Mouse (Mus musculus) liver, postnatal 0 days (tissue): ENCODE results near the gene Pbx2. TPM values are rescaled to one million over a fixed set of nuclear protein-coding genes. Genes with fewer than 3 reads are reported as not detected.

Experiments
- ATAC-seq: fragments of 200-750 bp; cut with Nextera tagmentation; 2 replicates; pipeline ENCODE4 v1.8.0; 2017; ENCODE audit warnings: mild to moderate bottlenecking, moderate library complexity
- DNase-seq: peaks from one replicate; pipeline ENCODE4 v3.0.0-alpha.2; 2016
- H3K27ac ChIP-seq: fragments of 300-500 bp; sonication (generic); 2 replicates; pipeline ENCODE4 v1.5.1; 2014; ENCODE audit warnings: antibody characterized with exemption, moderate library complexity, mild to moderate bottlenecking, low read depth
- H3K27me3 ChIP-seq: fragments of 300-500 bp; sonication (generic); 2 replicates; pipeline ENCODE4 v1.6.1; 2014; ENCODE audit warnings: low read length, control low read depth, mixed read lengths; ENCODE audit not compliant: insufficient read depth
- H3K36me3 ChIP-seq: fragments of 300-500 bp; sonication (generic); replicated peaks from 2 replicates; pipeline ENCODE4 v1.6.1; 2014; ENCODE audit warnings: mild to moderate bottlenecking, control low read depth, low read length, moderate library complexity, mixed read lengths; ENCODE audit not compliant: insufficient read depth
- H3K4me1 ChIP-seq: fragments of 300-500 bp; sonication (generic); 2 replicates; pipeline ENCODE4 v1.6.1; 2014; ENCODE audit warnings: antibody characterized with exemption, mild to moderate bottlenecking, control low read depth; ENCODE audit not compliant: insufficient read depth
- H3K4me2 ChIP-seq: fragments of 300-500 bp; sonication (generic); 2 replicates; pipeline ENCODE4 v1.6.1; 2014; ENCODE audit warnings: low read depth, mild to moderate bottlenecking, low read length, moderate library complexity, mixed read lengths
- H3K4me3 ChIP-seq: fragments of 300-500 bp; sonication (generic); 2 replicates; pipeline ENCODE4 v1.5.1; 2014; ENCODE audit warnings: low read depth, low read length
- H3K9ac ChIP-seq: fragments of 300-500 bp; sonication (generic); replicated peaks from 2 replicates; pipeline ENCODE4 v1.6.1; 2014; ENCODE audit warnings: mild to moderate bottlenecking, moderate library complexity
- H3K9me3 ChIP-seq: fragments of 300-500 bp; sonication (generic); 2 replicates; pipeline ENCODE4 v1.6.1; 2016; ENCODE audit warnings: mild to moderate bottlenecking, control low read depth, low read length, mixed read lengths
- CTCF ChIP-seq: sonication (generic); IDR thresholded peaks from 2 replicates; pipeline ENCODE4 v1.5.1; 2016; ENCODE audit warnings: antibody characterized with exemption, low read depth
- EP300 ChIP-seq: IDR thresholded peaks from 2 replicates; pipeline ENCODE4 v1.6.1; 2016; ENCODE audit warnings: antibody characterized with exemption, low read depth, mild to moderate bottlenecking
- WGBS: fragments of 180-500 bp; shearing (Covaris S2); extraction: QIAGEN DNeasy Blood & Tissue Kit; methylation state at CpG from one replicate; pipeline ENCODE4 v1.1.7; 2014; ENCODE audit not compliant: insufficient replicate concordance; 5-methylcytosine and 5-hydroxymethylcytosine counted together
- polyA plus RNA-seq: library from polyadenylated mRNA; unstranded; fragments of >200 nt; fragmentation: Nextera tagmentation; extraction: Ambion mirVana; gene quantifications from 2 replicates; pipeline ENCODE4 v1.2.1, GENCODE M21; 2015

Gene Pbx2
- polyA plus RNA-seq, 1 experiment from 2014 or later, result 3.6 TPM

DNA sequence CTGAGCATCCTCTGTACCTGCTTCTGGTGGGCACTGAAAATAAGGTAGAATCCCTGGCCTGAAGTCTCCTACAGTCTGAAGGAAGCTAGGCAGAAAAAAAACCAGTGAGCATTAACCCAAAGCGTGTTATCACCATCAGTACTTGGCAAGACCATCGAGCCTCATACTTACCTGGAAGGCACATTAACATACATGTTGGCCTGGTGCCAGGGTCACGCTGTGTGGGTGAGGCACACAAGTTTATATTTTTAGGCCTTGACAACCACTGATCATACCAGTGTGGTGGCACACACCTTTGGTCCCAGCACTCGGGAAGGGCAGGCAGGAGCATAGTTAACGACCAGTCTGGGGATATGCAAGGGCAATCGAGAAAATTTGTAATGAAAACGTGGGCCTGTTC lies 16.9 kb downstream of the Pbx2 start:
- Histone ChIP-seq H3K36me3 (peaks cover 32% of the 10 kb centered on the region), H3K4me3 (no peak overlapping the region), H3K4me2 (no peak overlapping the region), H3K27me3 (no peaks in the 10 kb centered on the region), H3K9ac (no peak overlapping the region), H3K27ac (no peak overlapping the region), H3K9me3 (no peaks in the 10 kb centered on the region), H3K4me1 (peaks cover 36% of the 10 kb centered on the region)
- WGBS, result 73% methylated on average over 7 of the region's 7 CpGs
- no peak for TF ChIP-seq EP300
- TF ChIP-seq CTCF, result no peak
- DNase-seq, result no peak
- no peak for ATAC-seq

- Histone ChIP-seq H3K27ac (no peak overlapping the region), H3K27me3 (no peaks in the 10 kb centered on the region), H3K9ac (no peak overlapping the region), H3K4me1 (peaks cover 23% of the 10 kb centered on the region), H3K9me3 (no peaks in the 10 kb centered on the region), H3K36me3 (peaks cover 41% of the 10 kb centered on the region), H3K4me3 (no peak overlapping the region), H3K4me2 (no peak overlapping the region)
- ATAC-seq (no peak), DNase-seq (no peak)
- 90% methylated on average over 8 of the region's 8 CpGs for WGBS
- TF ChIP-seq EP300 (no peak), CTCF (no peak)
Measured at GRCm38 (mm10) chr17:34611050-34611449, 20.0 kb downstream of the Pbx2 start.

- Histone ChIP-seq H3K36me3 (peaks cover 37% of the 10 kb centered on the region), H3K4me2 (no peak overlapping the region), H3K9me3 (no peaks in the 10 kb centered on the region), H3K9ac (no peak overlapping the region), H3K27ac (no peak overlapping the region; the same call in 1 of the 2 replicates), H3K27me3 (no peaks in the 10 kb centered on the region), H3K4me3 (no peak overlapping the region), H3K4me1 (peaks cover 5% of the 10 kb centered on the region)
- TF ChIP-seq EP300 (peak; percentile 83), CTCF (no peak)
- WGBS, result 63% methylated on average over 11 of the region's 11 CpGs
- ATAC-seq (peak; percentile 70), DNase-seq (no peak)
Measured at GRCm38 (mm10) chr17:34613054-34613645, 22.1 kb downstream of the Pbx2 start.

DNA sequence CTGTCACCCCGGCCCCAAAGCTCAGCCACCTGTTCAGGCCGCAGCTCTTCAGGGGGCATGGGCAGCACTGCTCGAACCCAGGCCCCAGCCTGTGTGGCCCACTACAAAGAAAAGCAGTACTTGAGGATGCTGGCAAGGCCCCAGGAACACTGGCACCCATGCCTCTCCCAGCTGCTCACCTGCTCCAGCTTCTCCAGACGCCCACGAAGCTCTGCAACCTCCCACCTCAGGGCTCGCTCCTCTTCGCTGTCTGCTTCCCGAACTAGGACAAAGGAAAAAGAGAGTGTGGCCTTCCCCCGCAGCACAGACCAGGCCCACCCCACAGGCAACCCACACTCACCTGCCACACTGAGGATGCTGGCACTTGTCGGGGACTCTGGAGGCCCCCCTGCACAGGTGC lies 22.8 kb downstream of the Pbx2 start:
- Histone ChIP-seq H3K4me2 (no peak overlapping the region), H3K27ac (no peak overlapping the region; the same call in 1 of the 2 replicates), H3K9me3 (no peaks in the 10 kb centered on the region), H3K4me1 (no peaks in the 10 kb centered on the region), H3K27me3 (no peaks in the 10 kb centered on the region), H3K4me3 (no peak overlapping the region), H3K9ac (no peak overlapping the region), H3K36me3 (peaks cover 36% of the 10 kb centered on the region)
- 91% methylated on average over 10 of the region's 10 CpGs for WGBS
- DNase-seq (no peak), ATAC-seq (no peak)
- TF ChIP-seq CTCF, result no peak
- TF ChIP-seq EP300, result no peak

GRCm38 (mm10) chr17:34615871-34616270 lies 24.8 kb downstream of the Pbx2 start, which contains the start of gene Egfl8:
Gene Egfl8, minus strand, starts transcription at chr17:34615971.
- H3K9me3 ChIP-seq, result no peaks in the 10 kb centered on the region

GRCm38 (mm10) chr17:34618999-34619398 lies 27.9 kb downstream of the Pbx2 start:
- Histone ChIP-seq H3K9ac (no peak overlapping the region), H3K27ac (no peak overlapping the region), H3K36me3 (peaks cover 20% of the 10 kb centered on the region), H3K4me1 (no peaks in the 10 kb centered on the region), H3K4me2 (no peak overlapping the region), H3K9me3 (no peaks in the 10 kb centered on the region), H3K4me3 (no peak overlapping the region), H3K27me3 (no peaks in the 10 kb centered on the region)
- DNase-seq (peak; percentile 81), ATAC-seq (peak; percentile 61)
- 12% methylated on average over 6 of the region's 6 CpGs for WGBS
- TF ChIP-seq EP300 (no peak), CTCF (peak; percentile 96)

More at GRCm38 (mm10) chr17:34615871-34616270, 24.8 kb downstream of the Pbx2 start, which contains the start of gene Egfl8:
- Histone ChIP-seq H3K4me2 (no peak within 1 kb of the TSS), H3K27ac (no peak within 1 kb of the TSS), H3K27me3 (no peaks in the 10 kb centered on the region), H3K36me3 (peaks cover 31% of the 10 kb centered on the region), H3K4me3 (no peak within 1 kb of the TSS), H3K4me1 (no peaks in the 10 kb centered on the region), H3K9ac (no peak within 1 kb of the TSS)
- WGBS, result 84% methylated on average over 6 of the region's 6 CpGs
- ATAC-seq, result no peak
- no peak for DNase-seq
- TF ChIP-seq CTCF (no peak), EP300 (no peak)
